Comparison of ENCODE assay signal across 22 mouse cellular contexts in genomic region chr19:33317130-33317529, GRCm38 (mm10).
"Had no signal": no experiment of that assay in that cellular context is flagged by ENCODE, and none has a peak within 500 bp of the region (broad histone marks: within the 10 kb centered on the region; RNA-seq: fewer than 3 reads in every experiment).

No protein-coding gene starts in this region.

- DNase-seq: kidney, adult 2 months; kidney, postnatal 25 days; layer of hippocampus, adult 9-11 months; liver; lung, adult 18-20 months; lung, postnatal 10 days; lung, postnatal 4 days; spleen, adult 18-20 months; thymus, adult 18-20 months; thymus, postnatal 4 days had no signal

- H3K27ac ChIP-seq: kidney, postnatal 0 days; layer of hippocampus, adult 2 months; limb, embryonic 10.5 days; limb, embryonic 13.5 days; liver, embryonic 12.5 days; liver, embryonic 15.5 days; lung, embryonic 15.5 days; midbrain, embryonic 12.5 days; midbrain, embryonic 15.5 days; neural tube, embryonic 12.5 days; neural tube, embryonic 15.5 days; stomach, embryonic 15.5 days had no signal

- H3K4me3 ChIP-seq: layer of hippocampus, adult 2 months; limb, embryonic 10.5 days; limb, embryonic 13.5 days; liver, embryonic 12.5 days; liver, embryonic 15.5 days; lung, embryonic 15.5 days; midbrain, embryonic 12.5 days; midbrain, embryonic 15.5 days; neural tube, embryonic 12.5 days; neural tube, embryonic 15.5 days; stomach, embryonic 15.5 days had no signal
